Mouse (Mus musculus) liver, embryonic 14.5 days (tissue): ENCODE measurements around the gene Fmn2.

Experiments
- CTCF ChIP-seq: IDR thresholded peaks from 2 replicates; pipeline ENCODE4 v1.5.1; 2016; ENCODE audit warnings: antibody characterized with exemption, low read depth, control low read depth
- EP300 ChIP-seq: IDR thresholded peaks from 2 replicates; pipeline ENCODE4 v1.6.1; 2016; ENCODE audit warnings: antibody characterized with exemption, low read depth

DNA sequence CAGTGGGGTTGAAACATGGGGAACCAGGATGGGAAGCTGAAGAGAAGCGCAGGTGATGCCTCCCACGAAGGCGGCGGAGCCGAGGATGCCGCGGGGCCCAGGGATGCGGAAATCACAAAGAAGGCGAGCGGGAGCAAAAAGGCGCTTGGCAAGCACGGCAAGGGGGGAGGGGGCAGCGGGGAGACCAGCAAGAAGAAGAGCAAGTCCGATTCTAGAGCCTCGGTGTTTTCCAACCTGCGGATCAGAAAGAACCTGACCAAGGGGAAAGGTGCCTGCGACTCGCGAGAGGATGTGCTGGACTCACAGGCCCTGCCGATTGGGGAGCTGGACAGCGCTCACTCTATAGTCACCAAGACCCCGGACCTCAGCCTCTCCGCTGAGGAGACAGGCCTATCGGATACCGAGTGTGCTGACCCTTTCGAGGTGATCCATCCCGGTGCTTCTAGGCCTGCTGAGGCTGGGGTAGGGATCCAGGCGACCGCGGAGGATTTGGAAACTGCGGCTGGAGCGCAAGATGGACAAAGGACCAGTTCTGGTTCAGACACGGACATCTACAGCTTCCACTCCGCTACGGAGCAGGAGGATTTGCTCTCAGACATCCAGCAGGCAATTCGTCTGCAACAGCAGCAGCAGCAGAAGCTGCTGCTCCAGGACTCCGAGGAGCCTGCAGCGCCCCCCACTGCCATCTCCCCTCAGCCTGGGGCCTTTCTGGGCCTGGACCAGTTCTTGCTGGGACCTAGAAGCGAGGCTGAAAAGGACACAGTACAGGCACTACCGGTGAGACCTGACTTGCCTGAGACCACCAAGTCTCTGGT is 613 bp downstream of the Fmn2 start:
- TF ChIP-seq CTCF (no peak), EP300 (no peak)
